In the genomic region with DNA sequence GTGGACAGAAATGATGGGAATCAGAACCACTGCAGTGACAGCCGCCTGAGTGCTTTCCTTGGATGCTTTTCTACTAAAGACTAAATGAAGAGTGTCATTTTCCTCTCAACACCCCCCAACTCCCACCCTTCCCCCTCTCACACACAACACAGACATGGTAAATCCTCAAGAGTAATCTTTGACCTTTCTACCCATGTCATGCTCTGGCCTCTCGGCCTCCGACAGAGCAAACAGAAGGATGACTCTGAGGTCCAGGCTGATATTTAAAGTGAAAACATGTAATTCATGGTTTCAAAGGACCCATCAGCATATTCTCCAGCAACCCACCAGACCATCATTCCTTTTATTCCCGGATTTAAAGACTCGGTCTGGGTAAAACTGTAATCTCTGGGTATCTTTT, we compare ENCODE assay signal across 14 mouse cellular contexts.
"Had no signal": no experiment of that assay in that cellular context is flagged by ENCODE, and none has a peak within 500 bp of the region (broad histone marks: within the 10 kb centered on the region; RNA-seq: fewer than 3 reads in every experiment).

No protein-coding gene starts in this region.

- H3K4me1 ChIP-seq: liver, embryonic 13.5 days had no signal

- DNase-seq: kidney, adult 11 months; liver, embryonic 13.5 days; retina, postnatal 1 day; right cerebral cortex, postnatal 4 days; thymus, postnatal 36 days had no signal

- H3K36me3 ChIP-seq: limb, embryonic 13.5 days; liver, embryonic 13.5 days; midbrain, embryonic 15.5 days; neural tube, embryonic 12.5 days; stomach, embryonic 15.5 days had no signal

- H3K27ac ChIP-seq: kidney, postnatal 0 days; limb, embryonic 13.5 days; liver, embryonic 13.5 days; macrophage; midbrain, embryonic 15.5 days; neural tube, embryonic 12.5 days; stomach, embryonic 15.5 days had no signal

- H3K4me3 ChIP-seq: limb, embryonic 13.5 days; liver, embryonic 13.5 days; megakaryocyte, embryonic 14.5 days; midbrain, embryonic 15.5 days; neural tube, embryonic 12.5 days; stomach, embryonic 15.5 days had no signal

- H3K9me3 ChIP-seq: limb, embryonic 13.5 days; liver, embryonic 13.5 days; megakaryocyte, embryonic 14.5 days; midbrain, embryonic 15.5 days; neural tube, embryonic 12.5 days; stomach, embryonic 15.5 days had no signal

- H3K9ac ChIP-seq: limb, embryonic 13.5 days; liver, embryonic 13.5 days; midbrain, embryonic 15.5 days; neural tube, embryonic 12.5 days; stomach, embryonic 15.5 days had no signal

- H3K27me3 ChIP-seq: neural tube, embryonic 12.5 days; stomach, embryonic 15.5 days had no signal

- H3K4me2 ChIP-seq: limb, embryonic 13.5 days; liver, embryonic 13.5 days; midbrain, embryonic 11.5 days; midbrain, embryonic 15.5 days; stomach, embryonic 15.5 days had no signal

- ATAC-seq: lung, postnatal 0 days; midbrain, embryonic 15.5 days had no signal
